Mouse (Mus musculus): ENCODE measurements around the gene Camta1.

GRCm38 (mm10) chr4:151786946-151787705 is 74.5 kb downstream of the Camta1 start:
- no peak for TF ChIP-seq CTCF (conservative IDR thresholded peaks at IDR 0.05; ENCODE audit: low read length)
- no peak for TF ChIP-seq POU5F1 (IDR thresholded peaks at IDR 0.05; ENCODE audit: borderline replicate concordance, low read length)
- TF ChIP-seq NANOG (IDR thresholded peaks at IDR 0.05; ENCODE audit: borderline replicate concordance, low read length) = no peak
